Mouse (Mus musculus) forebrain, embryonic 14.5 days (tissue): ENCODE measurements at regions not wholly inside any gene's neighbourhood (a gene's known extent, or its start where the extent isn't known, plus 50 kb on each side); places are given as distances from the start of the nearest gene placed in this dataset.

Experiments
- ATAC-seq: fragments of 200-750 bp; cut with Nextera tagmentation; 2 replicates; pipeline ENCODE4 v1.8.0; 2017; ENCODE audit warnings: mild to moderate bottlenecking, moderate library complexity
- DNase-seq: peaks from one replicate; pipeline ENCODE4 v3.0.0-alpha.2; 2015; ENCODE audit warnings: low spot score
- H3K27ac ChIP-seq: fragments of 300-500 bp; sonication (generic); 2 replicates; pipeline ENCODE4 v1.5.1; 2014; ENCODE audit warnings: low read depth, mild to moderate bottlenecking, control low read depth, low read length, moderate library complexity
- H3K27me3 ChIP-seq: fragments of 300-500 bp; sonication (generic); replicated peaks from 2 replicates; pipeline ENCODE4 v1.6.1; 2014; ENCODE audit warnings: low read length, control low read depth, mixed read lengths; ENCODE audit not compliant: control insufficient read depth, insufficient read depth
- H3K36me3 ChIP-seq: fragments of 300-500 bp; sonication (generic); 2 replicates; pipeline ENCODE4 v1.6.1; 2014; ENCODE audit warnings: low read length, control low read depth; ENCODE audit not compliant: control insufficient read depth, insufficient read depth
- H3K4me1 ChIP-seq: fragments of 300-500 bp; sonication (generic); 2 replicates; pipeline ENCODE4 v1.6.1; 2014; ENCODE audit warnings: antibody characterized with exemption, low read length, control low read depth; ENCODE audit not compliant: control insufficient read depth, insufficient read depth
- H3K4me2 ChIP-seq: fragments of 300-500 bp; sonication (generic); 2 replicates; pipeline ENCODE4 v1.6.1; 2014; ENCODE audit warnings: mild to moderate bottlenecking, control low read depth, low read length
- H3K4me3 ChIP-seq: fragments of 300-500 bp; sonication (generic); 2 replicates; pipeline ENCODE4 v1.5.1; 2014; ENCODE audit warnings: low read depth, low read length, control low read depth
- H3K9ac ChIP-seq: fragments of 300-500 bp; sonication (generic); 2 replicates; pipeline ENCODE4 v1.6.1; 2014; ENCODE audit warnings: mild to moderate bottlenecking, low read length, control low read depth, moderate library complexity
- H3K9me3 ChIP-seq: fragments of 300-500 bp; sonication (generic); replicated peaks from 2 replicates; pipeline ENCODE4 v1.6.1; 2016; ENCODE audit warnings: low read length, control low read depth, mixed read lengths; ENCODE audit not compliant: control insufficient read depth
- WGBS: fragments of 180-500 bp; shearing (Covaris S2); extraction: QIAGEN DNeasy Blood & Tissue Kit; methylation state at CpG from one replicate; pipeline ENCODE4 v1.1.7; 2014; 5-methylcytosine and 5-hydroxymethylcytosine counted together

GRCm38 (mm10) chr2:83105070-83105469 lies 161.6 kb downstream of the Fsip2 start:
- H3K9me3 ChIP-seq, result no peaks in the 10 kb centered on the region
- DNase-seq (no peak), ATAC-seq (no peak)
- no peak overlapping the region for H3K4me2 ChIP-seq
- no peak overlapping the region for H3K27ac ChIP-seq
- H3K4me3 ChIP-seq, result no peak overlapping the region
- H3K4me1 ChIP-seq, result no peaks in the 10 kb centered on the region
- H3K9ac ChIP-seq, result no peak overlapping the region
- H3K27me3 ChIP-seq, result no peaks in the 10 kb centered on the region
- 88% methylated on average over 2 of the region's 2 CpGs for WGBS
- no peaks in the 10 kb centered on the region for H3K36me3 ChIP-seq

DNA sequence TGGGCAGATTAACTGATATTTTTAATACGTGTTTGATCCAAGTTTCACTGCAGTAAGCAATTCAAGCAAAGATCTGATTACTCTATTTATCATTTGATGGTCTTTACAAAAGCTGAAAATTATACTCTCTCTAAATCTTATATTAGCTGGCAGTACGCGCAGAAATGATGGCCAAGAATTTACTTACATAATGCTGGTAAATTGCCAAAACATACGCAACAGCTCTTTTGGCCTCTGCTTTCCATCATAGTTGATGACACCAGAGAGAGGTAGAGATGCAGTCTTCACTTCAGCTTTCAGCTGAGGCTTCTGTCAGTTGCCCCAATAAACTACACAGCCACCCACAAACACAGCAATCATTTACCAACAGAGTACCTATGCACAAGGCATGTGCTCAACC lies 182.9 kb downstream of the Fsip2 start:
- Histone ChIP-seq H3K9me3 (no peaks in the 10 kb centered on the region), H3K36me3 (no peaks in the 10 kb centered on the region), H3K27ac (no peak overlapping the region), H3K9ac (no peak overlapping the region), H3K27me3 (no peaks in the 10 kb centered on the region), H3K4me3 (no peak overlapping the region), H3K4me2 (no peak overlapping the region), H3K4me1 (no peaks in the 10 kb centered on the region)
- DNase-seq, result no peak
- WGBS, result 91% methylated on average over 4 of the region's 4 CpGs
- no peak for ATAC-seq

- ATAC-seq, result no peak
- H3K9me3 ChIP-seq, result no peaks in the 10 kb centered on the region
- no peaks in the 10 kb centered on the region for H3K4me1 ChIP-seq
- H3K27ac ChIP-seq, result no peak overlapping the region
- H3K4me3 ChIP-seq, result no peak overlapping the region
- DNase-seq, result no peak
- WGBS, result 61% methylated on average over 2 of the region's 2 CpGs
- no peak overlapping the region for H3K9ac ChIP-seq
- no peaks in the 10 kb centered on the region for H3K36me3 ChIP-seq
- no peak overlapping the region for H3K4me2 ChIP-seq
- H3K27me3 ChIP-seq, result no peaks in the 10 kb centered on the region
Measured at GRCm38 (mm10) chr2:83130709-83131108, 187.3 kb downstream of the Fsip2 start.

GRCm38 (mm10) chr2:83131285-83131852 lies 187.9 kb downstream of the Fsip2 start:
- DNase-seq, result peak; percentile 21
- Histone ChIP-seq H3K4me3 (no peak overlapping the region), H3K9ac (no peak overlapping the region), H3K27ac (0 out of 2 replicates have a peak overlapping the region, but pooled peaks have one; percentile 6), H3K27me3 (no peaks in the 10 kb centered on the region), H3K36me3 (no peaks in the 10 kb centered on the region), H3K9me3 (no peaks in the 10 kb centered on the region), H3K4me2 (no peak overlapping the region), H3K4me1 (no peaks in the 10 kb centered on the region)
- ATAC-seq, result peak; percentile 48; the same call in 1 of the 2 replicates
- WGBS, result 33% methylated on average over 4 of the region's 4 CpGs

DNA sequence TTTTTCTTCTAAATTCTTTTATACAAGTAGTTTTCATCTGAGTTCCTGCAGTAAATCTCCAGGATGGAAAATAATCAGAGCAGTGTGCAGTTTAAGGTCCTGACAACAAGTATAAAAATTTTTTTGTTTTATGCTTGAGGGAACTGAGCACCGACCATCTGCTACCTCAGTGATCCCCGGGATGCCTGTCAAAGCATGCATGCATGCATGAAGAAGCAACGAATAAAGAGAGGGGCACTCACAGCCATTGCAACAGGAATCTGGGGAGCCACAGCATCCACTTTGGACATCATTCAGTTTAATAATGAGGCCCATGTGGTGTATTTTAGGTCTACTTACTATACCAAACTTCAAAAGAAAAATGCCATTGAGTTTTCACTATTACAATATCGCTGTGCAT lies 222.4 kb downstream of the Fsip2 start:
- Histone ChIP-seq H3K9ac (no peak overlapping the region), H3K27ac (no peak overlapping the region), H3K4me3 (no peak overlapping the region), H3K9me3 (no peaks in the 10 kb centered on the region), H3K4me1 (no peaks in the 10 kb centered on the region), H3K36me3 (no peaks in the 10 kb centered on the region), H3K4me2 (no peak overlapping the region), H3K27me3 (no peaks in the 10 kb centered on the region)
- peak; percentile 79 for ATAC-seq
- peak; percentile 55 for DNase-seq
- 15% methylated on average over 4 of the region's 4 CpGs for WGBS
